Mouse (Mus musculus): Measurements from ENCODE around the gene Ctr9. TPM values are rescaled to one million over a fixed set of nuclear protein-coding genes. Genes with fewer than 3 reads are reported as not detected.
A peak's percentile ranks its signal among the peaks of the same experiment; 100 is the strongest.

Gene Ctr9
- polyA plus RNA-seq, 1 experiment from 2014 or later = 62.2 TPM

- Histone ChIP-seq H3K4me3 (replicated peaks) (peak overlapping the region; percentile 85), H3K4me2 (peak overlapping the region; percentile 72), H3K9me3 (no peaks in the 10 kb centered on the region), H3K27me3 (replicated peaks) (no peaks in the 10 kb centered on the region), H3K27ac (no peak overlapping the region), H3K4me1 (peaks cover 8% of the 10 kb centered on the region; the same call in 1 of the 2 replicates), H3K36me3 (peaks cover 45% of the 10 kb centered on the region), H3K9ac (no peak overlapping the region)
- no peak for ATAC-seq (ENCODE audit: insufficient read depth, low FRiP score, low read depth)
- WGBS = 70% methylated on average over 3 of the region's 3 CpGs
These were observed 52.1 kb downstream of the Ctr9 start for GRCm38 (mm10) chr7:111080876-111081275.

GRCm38 (mm10) chr7:111082043-111082821 is 53.5 kb downstream of the Ctr9 start:
- no peaks in the 10 kb centered on the region for H3K9me3 ChIP-seq

GRCm38 (mm10) chr7:111082822-111083732 is 54.3 kb downstream of the Ctr9 start, which contains the start of gene Eif4g2:
Eif4g2 (minus strand) TSS chr7:111083030.
- Histone ChIP-seq H3K4me3 (replicated peaks) (peak within 1 kb of the TSS; percentile 85), H3K4me2 (peak within 1 kb of the TSS; percentile 72), H3K36me3 (peaks cover 23% of the 10 kb centered on the region), H3K27me3 (replicated peaks) (no peaks in the 10 kb centered on the region), H3K9me3 (no peaks in the 10 kb centered on the region), H3K27ac (peak within 1 kb of the TSS; percentile 99), H3K9ac (peak within 1 kb of the TSS; percentile 99), H3K4me1 (peaks cover 8% of the 10 kb centered on the region; the same call in 1 of the 2 replicates)
- peak; percentile 99 for ATAC-seq (ENCODE audit: insufficient read depth, low FRiP score, low read depth)
- under 1% methylated on average over 68 of the region's 70 CpGs for WGBS

More at GRCm38 (mm10) chr7:111082043-111082821, 53.5 kb downstream of the Ctr9 start:
- under 1% methylated on average over 82 of the region's 83 CpGs for WGBS
- Histone ChIP-seq H3K27ac (peak overlapping the region; percentile 99), H3K4me2 (peak overlapping the region; percentile 72; the same call in 1 of the 2 replicates), H3K9ac (peak overlapping the region; percentile 99), H3K36me3 (peaks cover 32% of the 10 kb centered on the region), H3K4me3 (replicated peaks) (peak overlapping the region; percentile 85), H3K27me3 (replicated peaks) (no peaks in the 10 kb centered on the region), H3K4me1 (peaks cover 8% of the 10 kb centered on the region; the same call in 1 of the 2 replicates)
- ATAC-seq (ENCODE audit: insufficient read depth, low FRiP score, low read depth) = peak; percentile 55

GRCm38 (mm10) chr7:111083733-111084120 is 55.0 kb downstream of the Ctr9 start:
- H3K27me3 ChIP-seq (replicated peaks) = no peaks in the 10 kb centered on the region
- H3K4me3 ChIP-seq (replicated peaks) = peak overlapping the region; percentile 85
- H3K4me2 ChIP-seq = peak overlapping the region; percentile 49
- H3K9ac ChIP-seq = peak overlapping the region; percentile 69; the same call in 1 of the 2 replicates
- peak overlapping the region; percentile 99 for H3K27ac ChIP-seq
- H3K4me1 ChIP-seq = peaks cover 8% of the 10 kb centered on the region; the same call in 1 of the 2 replicates
- H3K36me3 ChIP-seq = peaks cover 19% of the 10 kb centered on the region; the same call in 1 of the 2 replicates
- H3K9me3 ChIP-seq = no peaks in the 10 kb centered on the region
- no peak for ATAC-seq (ENCODE audit: insufficient read depth, low FRiP score, low read depth)
- 8% methylated on average over 4 of the region's 4 CpGs for WGBS

- Histone ChIP-seq H3K27ac (no peak overlapping the region), H3K9me3 (no peaks in the 10 kb centered on the region), H3K27me3 (replicated peaks) (no peaks in the 10 kb centered on the region), H3K9ac (no peak overlapping the region), H3K36me3 (peaks cover 15% of the 10 kb centered on the region; the same call in 1 of the 2 replicates), H3K4me2 (no peak overlapping the region), H3K4me3 (replicated peaks) (no peak overlapping the region), H3K4me1 (peaks cover 8% of the 10 kb centered on the region; the same call in 1 of the 2 replicates)
- WGBS = 69% methylated on average over 2 of the region's 2 CpGs
- no peak for ATAC-seq (ENCODE audit: insufficient read depth, low FRiP score, low read depth)
These were observed 55.7 kb downstream of the Ctr9 start for GRCm38 (mm10) chr7:111084443-111084842.

- no peaks in the 10 kb centered on the region for H3K9me3 ChIP-seq
- no peak for ATAC-seq (ENCODE audit: insufficient read depth, low FRiP score, low read depth)
- H3K4me2 ChIP-seq = no peak overlapping the region
- H3K27me3 ChIP-seq (replicated peaks) = no peaks in the 10 kb centered on the region
- H3K9ac ChIP-seq = no peak overlapping the region
- H3K4me3 ChIP-seq (replicated peaks) = no peak overlapping the region
- peaks cover 12% of the 10 kb centered on the region; the same call in 1 of the 2 replicates for H3K36me3 ChIP-seq
- H3K4me1 ChIP-seq = peaks cover 4% of the 10 kb centered on the region; the same call in 1 of the 2 replicates
- H3K27ac ChIP-seq = no peak overlapping the region
These were observed 56.4 kb downstream of the Ctr9 start for GRCm38 (mm10) chr7:111085153-111085552.

- H3K4me1 ChIP-seq = no peaks in the 10 kb centered on the region
- no peak overlapping the region for H3K4me2 ChIP-seq
- H3K9ac ChIP-seq = no peak overlapping the region
- no peak overlapping the region for H3K4me3 ChIP-seq (replicated peaks)
- H3K27ac ChIP-seq = no peak overlapping the region
- H3K9me3 ChIP-seq = no peaks in the 10 kb centered on the region
- H3K36me3 ChIP-seq = no peaks in the 10 kb centered on the region
- no peak for ATAC-seq (ENCODE audit: insufficient read depth, low FRiP score, low read depth)
- no peaks in the 10 kb centered on the region for H3K27me3 ChIP-seq (replicated peaks)
- 82% methylated on average over 2 of the region's 2 CpGs for WGBS
These were observed 66.4 kb downstream of the Ctr9 start for GRCm38 (mm10) chr7:111095169-111095568.

- no peak overlapping the region for H3K9ac ChIP-seq
- no peaks in the 10 kb centered on the region for H3K36me3 ChIP-seq
- H3K27ac ChIP-seq = no peak overlapping the region
- ATAC-seq (ENCODE audit: insufficient read depth, low FRiP score, low read depth) = no peak
- H3K4me3 ChIP-seq (replicated peaks) = no peak overlapping the region
- no peaks in the 10 kb centered on the region for H3K9me3 ChIP-seq
- H3K4me1 ChIP-seq = no peaks in the 10 kb centered on the region
- no peaks in the 10 kb centered on the region for H3K27me3 ChIP-seq (replicated peaks)
- WGBS = 91% methylated on average over 1 of the region's 1 CpGs
- H3K4me2 ChIP-seq = no peak overlapping the region
These were observed 69.4 kb downstream of the Ctr9 start for GRCm38 (mm10) chr7:111098196-111098595.

Other genes with a start within 250 kb of the Ctr9 start
- 37.7 and 45.5 TPM in 2 replicates for gene Rnf141, start 184.5 kb upstream of the Ctr9 start, polyA plus RNA-seq (2015; fragmentation: Nextera tagmentation; extraction: Ambion mirVana)
- gene Lyve1, start 165.7 kb upstream of the Ctr9 start, polyA plus RNA-seq (2015; fragmentation: Nextera tagmentation; extraction: Ambion mirVana) = 13.4 and 13.8 TPM in 2 replicates
- gene Mrvi1, start 46.5 kb upstream of the Ctr9 start, polyA plus RNA-seq (2015; fragmentation: Nextera tagmentation; extraction: Ambion mirVana) = 18.0 and 19.3 TPM in 2 replicates
- 608 and 684 TPM in 2 replicates for gene Eif4g2, start 54.1 kb downstream of the Ctr9 start, polyA plus RNA-seq (2015; fragmentation: Nextera tagmentation; extraction: Ambion mirVana)

Measured in stomach, embryonic 15.5 days (tissue).